Mouse (Mus musculus) hindbrain, embryonic 16.5 days (tissue): ENCODE measurements around the gene Gpr156. TPM values are rescaled to one million over a fixed set of nuclear protein-coding genes. Genes with fewer than 3 reads are reported as not detected.

Source experiments
- ATAC-seq: fragments of 200-750 bp; cut with Nextera tagmentation; 2 replicates; pipeline ENCODE4 v1.8.0; 2017; ENCODE audit warnings: moderate TSS enrichment, moderate library complexity
- H3K27ac ChIP-seq: fragments of 300-500 bp; sonication (generic); 2 replicates; pipeline ENCODE4 v1.5.1; 2014; ENCODE audit warnings: low read depth, mild to moderate bottlenecking, control low read depth, low read length, moderate library complexity
- H3K27me3 ChIP-seq: fragments of 300-500 bp; sonication (generic); replicated peaks from 2 replicates; pipeline ENCODE4 v1.6.1; 2014; ENCODE audit warnings: low read length; ENCODE audit not compliant: control insufficient read depth, insufficient read depth
- H3K36me3 ChIP-seq: fragments of 300-500 bp; sonication (generic); 2 replicates; pipeline ENCODE4 v1.6.1; 2014; ENCODE audit warnings: mild to moderate bottlenecking, low read length, moderate library complexity, mixed read lengths; ENCODE audit not compliant: control insufficient read depth, insufficient read depth
- H3K4me1 ChIP-seq: fragments of 300-500 bp; sonication (generic); 2 replicates; pipeline ENCODE4 v1.6.1; 2014; ENCODE audit warnings: low read depth, low read length; ENCODE audit not compliant: control insufficient read depth, insufficient read depth
- H3K4me2 ChIP-seq: fragments of 300-500 bp; sonication (generic); 2 replicates; pipeline ENCODE4 v1.6.1; 2014; ENCODE audit warnings: mild to moderate bottlenecking, low read length, control low read depth, moderate library complexity
- H3K4me3 ChIP-seq: fragments of 300-500 bp; sonication (generic); 2 replicates; pipeline ENCODE4 v1.5.1; 2014; ENCODE audit warnings: mild to moderate bottlenecking, low read length, control low read depth, moderate library complexity
- H3K9ac ChIP-seq: fragments of 300-500 bp; sonication (generic); 2 replicates; pipeline ENCODE4 v1.6.1; 2014; ENCODE audit warnings: low read depth, mild to moderate bottlenecking, control low read depth, low read length, moderate library complexity
- H3K9me3 ChIP-seq: fragments of 300-500 bp; sonication (generic); 2 replicates; pipeline ENCODE4 v1.6.1; 2014; ENCODE audit warnings: mild to moderate bottlenecking, low read length, moderate library complexity; ENCODE audit not compliant: control insufficient read depth
- WGBS: fragments of 180-500 bp; shearing (Covaris S2); extraction: QIAGEN DNeasy Blood & Tissue Kit; methylation state at CpG from one replicate; pipeline ENCODE4 v1.1.7; 2014; 5-methylcytosine and 5-hydroxymethylcytosine counted together
- polyA plus RNA-seq: library from polyadenylated mRNA; unstranded; fragments of >200 nt; fragmentation: Nextera tagmentation; extraction: Ambion mirVana; gene quantifications from 2 replicates; pipeline ENCODE4 v1.2.1, GENCODE M21; 2015

Gpr156 gene
- polyA plus RNA-seq, 1 experiment from 2014 or later = 3.2 TPM

GRCm38 (mm10) chr16:37934932-37935331 lies 18.6 kb downstream of the Gpr156 start:
- no peaks in the 10 kb centered on the region for H3K36me3 ChIP-seq
- 86% methylated on average over 2 of the region's 2 CpGs for WGBS
- no peaks in the 10 kb centered on the region for H3K9me3 ChIP-seq
- H3K4me1 ChIP-seq = peaks cover 14% of the 10 kb centered on the region
- H3K4me2 ChIP-seq = no peak overlapping the region
- no peak overlapping the region for H3K27ac ChIP-seq
- no peak overlapping the region for H3K9ac ChIP-seq
- no peak overlapping the region for H3K4me3 ChIP-seq
- ATAC-seq = no peak
- H3K27me3 ChIP-seq = no peaks in the 10 kb centered on the region

DNA sequence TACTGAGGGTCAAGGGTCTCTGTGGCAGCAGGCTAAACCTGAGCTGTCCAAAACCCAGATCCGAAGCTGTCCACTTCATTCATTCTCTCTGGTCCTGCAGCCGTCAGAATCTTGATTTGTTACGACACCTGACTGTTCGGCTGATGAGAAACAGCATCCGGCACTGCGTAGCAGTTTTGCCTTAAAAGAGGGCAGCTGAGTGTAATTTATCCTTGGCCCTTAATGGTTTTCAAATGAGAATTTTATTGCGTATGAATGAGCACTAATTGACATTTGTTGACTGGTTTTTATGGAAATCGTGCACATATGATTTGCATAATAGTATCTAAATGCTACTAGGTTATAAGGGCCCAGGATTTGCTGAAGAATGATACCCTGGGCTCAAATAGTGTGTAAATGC lies 21.0 kb downstream of the Gpr156 start:
- Histone ChIP-seq H3K36me3 (no peaks in the 10 kb centered on the region), H3K9me3 (no peaks in the 10 kb centered on the region), H3K27ac (peak overlapping the region; percentile 27; the same call in 1 of the 2 replicates), H3K4me2 (no peak overlapping the region), H3K4me3 (no peak overlapping the region), H3K4me1 (peaks cover 14% of the 10 kb centered on the region), H3K27me3 (no peaks in the 10 kb centered on the region), H3K9ac (no peak overlapping the region)
- no peak for ATAC-seq
- WGBS = 64% methylated on average over 8 of the region's 8 CpGs

DNA sequence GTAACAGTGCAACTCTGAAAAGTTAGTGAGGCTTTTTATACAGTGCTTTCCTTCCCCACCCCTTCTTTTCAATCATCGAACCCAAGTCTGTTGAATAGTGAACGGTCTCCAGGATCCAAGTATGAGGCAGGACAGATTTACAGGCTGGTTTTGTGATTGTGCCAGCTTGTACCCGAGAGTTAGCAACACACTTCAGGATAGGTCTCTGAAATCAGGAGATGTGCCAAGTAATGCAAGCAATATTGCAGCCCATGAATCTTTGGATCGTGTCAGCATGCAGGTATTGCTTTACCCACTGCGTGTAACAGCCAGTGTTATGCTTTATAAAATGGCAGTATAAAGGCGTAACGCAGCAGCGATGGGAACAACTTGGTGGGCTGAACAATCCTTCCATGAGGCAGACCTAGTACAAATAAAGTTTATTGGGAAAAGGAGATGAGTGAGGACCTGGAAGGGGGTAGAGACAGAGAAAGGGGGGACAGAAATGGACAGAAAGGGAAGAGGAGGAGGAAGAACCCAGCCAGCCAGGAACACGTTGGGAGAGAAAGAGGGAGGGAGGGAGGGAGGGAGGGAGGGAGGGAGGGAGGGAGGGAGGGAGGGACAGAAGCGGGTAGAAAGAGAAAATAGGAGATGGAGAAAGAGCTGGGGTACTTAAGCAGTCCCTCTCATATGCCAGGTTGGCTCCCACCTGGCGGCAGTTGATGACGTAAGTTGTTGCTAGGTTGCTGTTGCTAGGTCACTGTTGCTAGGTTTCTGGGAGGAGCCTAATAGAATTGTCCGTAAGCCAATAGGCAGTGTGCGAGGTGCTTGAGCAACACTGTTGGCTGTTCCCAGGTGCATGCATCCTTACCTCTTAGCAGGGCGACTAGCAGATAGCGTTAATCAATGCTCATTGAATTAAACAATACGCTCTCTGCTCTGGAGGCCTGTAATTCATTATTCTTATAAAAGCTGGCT lies 22.1 kb downstream of the Gpr156 start:
- 40% methylated on average over 16 of the region's 17 CpGs for whole genome bisulfite sequencing
- Histone ChIP-seq H3K27me3 (no peaks in the 10 kb centered on the region), H3K27ac (peak overlapping the region; percentile 66), H3K9ac (no peak overlapping the region), H3K36me3 (no peaks in the 10 kb centered on the region), H3K4me2 (peak overlapping the region; percentile 45), H3K4me3 (peak overlapping the region; percentile 21), H3K4me1 (peaks cover 14% of the 10 kb centered on the region), H3K9me3 (no peaks in the 10 kb centered on the region)
- ATAC-seq = peak; percentile 98

- Histone ChIP-seq H3K9me3 (no peaks in the 10 kb centered on the region), H3K27me3 (no peaks in the 10 kb centered on the region), H3K4me3 (peak overlapping the region; percentile 21), H3K4me2 (peak overlapping the region; percentile 45), H3K36me3 (no peaks in the 10 kb centered on the region), H3K4me1 (peaks cover 14% of the 10 kb centered on the region), H3K27ac (peak overlapping the region; percentile 48), H3K9ac (no peak overlapping the region)
- 55% methylated on average over 11 of the region's 11 CpGs for WGBS
- ATAC-seq = peak; percentile 63
These were observed 23.0 kb downstream of the Gpr156 start for GRCm38 (mm10) chr16:37939082-37939863.

DNA sequence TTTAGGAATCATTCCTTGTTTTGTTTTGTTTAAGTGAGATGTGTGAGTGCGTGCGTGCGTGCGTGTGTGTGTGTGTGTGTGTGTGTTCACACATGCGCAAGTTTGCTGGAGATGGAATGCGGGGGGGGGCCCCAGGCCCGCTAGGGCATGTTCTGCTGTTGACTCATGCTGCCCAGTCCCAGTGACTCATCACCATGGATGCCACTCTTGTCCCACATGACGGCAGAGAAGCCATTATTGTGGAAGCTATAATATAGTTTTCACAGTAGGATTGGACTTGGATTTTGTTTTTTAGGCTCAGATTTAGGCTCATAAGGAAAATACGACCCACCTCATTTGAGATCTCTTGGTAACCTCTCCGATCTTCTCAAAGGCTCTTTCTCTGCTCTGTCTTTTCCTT lies 24.0 kb downstream of the Gpr156 start:
- WGBS = 87% methylated on average over 10 of the region's 10 CpGs
- H3K4me2 ChIP-seq = no peak overlapping the region
- no peak for ATAC-seq
- no peaks in the 10 kb centered on the region for H3K27me3 ChIP-seq
- H3K36me3 ChIP-seq = no peaks in the 10 kb centered on the region
- H3K4me3 ChIP-seq = no peak overlapping the region
- peaks cover 14% of the 10 kb centered on the region for H3K4me1 ChIP-seq
- H3K9me3 ChIP-seq = no peaks in the 10 kb centered on the region
- no peak overlapping the region for H3K27ac ChIP-seq
- H3K9ac ChIP-seq = no peak overlapping the region

- no peaks in the 10 kb centered on the region for H3K27me3 ChIP-seq
- ATAC-seq = no peak
- H3K9ac ChIP-seq = no peak overlapping the region
- no peaks in the 10 kb centered on the region for H3K9me3 ChIP-seq
- H3K4me2 ChIP-seq = no peak overlapping the region
- peaks cover 7% of the 10 kb centered on the region for H3K4me1 ChIP-seq
- H3K4me3 ChIP-seq = no peak overlapping the region
- WGBS = 42% methylated on average over 2 of the region's 2 CpGs
- no peaks in the 10 kb centered on the region for H3K36me3 ChIP-seq
- peak overlapping the region; percentile 27; the same call in 1 of the 2 replicates for H3K27ac ChIP-seq
These were observed 27.4 kb downstream of the Gpr156 start for GRCm38 (mm10) chr16:37943701-37944100.

- Histone ChIP-seq H3K9me3 (no peaks in the 10 kb centered on the region), H3K27ac (no peak overlapping the region), H3K4me1 (no peaks in the 10 kb centered on the region), H3K36me3 (no peaks in the 10 kb centered on the region), H3K9ac (no peak overlapping the region), H3K27me3 (no peaks in the 10 kb centered on the region), H3K4me3 (no peak overlapping the region), H3K4me2 (no peak overlapping the region)
- WGBS = 49% methylated on average over 8 of the region's 8 CpGs
- no peak for ATAC-seq
These were observed 28.9 kb downstream of the Gpr156 start for GRCm38 (mm10) chr16:37945031-37945796.

DNA sequence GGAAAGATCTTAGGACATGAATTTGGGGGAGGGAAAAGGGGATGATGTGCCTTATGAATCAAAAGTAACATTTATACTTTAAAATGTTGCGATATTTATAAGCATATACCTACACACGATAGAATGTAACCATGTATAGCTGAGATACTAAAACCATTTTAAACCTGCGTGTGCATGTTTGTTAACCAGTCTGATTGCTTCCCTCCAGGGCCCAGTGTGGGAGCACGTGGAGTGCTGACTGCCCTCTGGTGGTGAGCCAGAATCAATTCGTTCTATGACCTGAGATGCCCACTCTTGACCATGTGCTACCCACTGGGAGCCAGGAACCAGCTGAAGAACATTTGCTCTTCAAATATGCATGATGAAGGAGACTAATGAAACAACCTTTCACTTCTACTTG lies 30.9 kb downstream of the Gpr156 start:
- Histone ChIP-seq H3K4me2 (no peak overlapping the region), H3K4me3 (no peak overlapping the region), H3K36me3 (no peaks in the 10 kb centered on the region), H3K9ac (no peak overlapping the region), H3K9me3 (no peaks in the 10 kb centered on the region), H3K27ac (no peak overlapping the region), H3K27me3 (no peaks in the 10 kb centered on the region), H3K4me1 (no peaks in the 10 kb centered on the region)
- WGBS = 36% methylated on average over 5 of the region's 5 CpGs
- ATAC-seq = 0 out of 2 replicates have a peak, but pooled peaks have one; percentile 58
